Mouse (Mus musculus): ENCODE data around the gene Lysmd1. TPM values are rescaled to one million over a fixed set of nuclear protein-coding genes. Genes with fewer than 3 reads are reported as not detected.

The Lysmd1 gene
- polyA plus RNA-seq, 1 experiment, result not detected

- Histone ChIP-seq H3K4me1 (ENCODE audit: control insufficient read depth, insufficient read depth, low read length) (no peaks in the 10 kb centered on the region), H3K27ac (ENCODE audit: insufficient read depth, low read depth, low read length) (no peak within 1 kb of the TSS), H3K4me3 (ENCODE audit: insufficient read depth, low read depth, low read length) (no peak within 1 kb of the TSS)
- WGBS, result 86% methylated on average over 10 of the region's 10 CpGs
- no peak for TF ChIP-seq CTCF (IDR thresholded peaks at IDR 0.05; ENCODE audit: insufficient read depth, low read depth, low read length)
These were observed 8.2 kb downstream of the Lysmd1 start, which contains the start of gene Tnfaip8l2 for GRCm38 (mm10) chr3:95141952-95142616. TSS of gene Tnfaip8l2 (minus strand) at chr3:95142360.

GRCm38 (mm10) chr3:95142617-95143011, 8.7 kb downstream of the Lysmd1 start:
- TF ChIP-seq CTCF (IDR thresholded peaks at IDR 0.05; ENCODE audit: insufficient read depth, low read depth, low read length) (peak; percentile 83), POLR2A (IDR thresholded peaks at IDR 0.05; ENCODE audit: insufficient read depth, low read depth, low read length) (no peak)
- WGBS, result 8% methylated on average over 5 of the region's 5 CpGs
- no peaks in the 10 kb centered on the region for H3K4me1 ChIP-seq (ENCODE audit: control insufficient read depth, insufficient read depth, low read length)
- H3K27ac ChIP-seq (ENCODE audit: insufficient read depth, low read depth, low read length), result no peak overlapping the region
- H3K4me3 ChIP-seq (ENCODE audit: insufficient read depth, low read depth, low read length), result no peak overlapping the region

- H3K4me3 ChIP-seq (ENCODE audit: insufficient read depth, low read depth, low read length), result no peak overlapping the region
- WGBS, result 77% methylated on average over 3 of the region's 3 CpGs
- TF ChIP-seq CTCF (IDR thresholded peaks at IDR 0.05; ENCODE audit: insufficient read depth, low read depth, low read length), result no peak
- TF ChIP-seq POLR2A (IDR thresholded peaks at IDR 0.05; ENCODE audit: insufficient read depth, low read depth, low read length), result no peak
- H3K27ac ChIP-seq (ENCODE audit: insufficient read depth, low read depth, low read length), result no peak overlapping the region
- no peaks in the 10 kb centered on the region for H3K4me1 ChIP-seq (ENCODE audit: control insufficient read depth, insufficient read depth, low read length)
These were observed 14.0 kb downstream of the Lysmd1 start for GRCm38 (mm10) chr3:95147924-95148323.

- WGBS, result 40% methylated on average over 4 of the region's 4 CpGs
- TF ChIP-seq CTCF (IDR thresholded peaks at IDR 0.05; ENCODE audit: insufficient read depth, low read depth, low read length), result no peak
- no peak for TF ChIP-seq POLR2A (IDR thresholded peaks at IDR 0.05; ENCODE audit: insufficient read depth, low read depth, low read length)
- Histone ChIP-seq H3K4me1 (ENCODE audit: control insufficient read depth, insufficient read depth, low read length) (no peaks in the 10 kb centered on the region), H3K27ac (ENCODE audit: insufficient read depth, low read depth, low read length) (no peak overlapping the region), H3K4me3 (ENCODE audit: insufficient read depth, low read depth, low read length) (no peak overlapping the region)
These were observed 20.0 kb downstream of the Lysmd1 start for GRCm38 (mm10) chr3:95153874-95154273.

DNA sequence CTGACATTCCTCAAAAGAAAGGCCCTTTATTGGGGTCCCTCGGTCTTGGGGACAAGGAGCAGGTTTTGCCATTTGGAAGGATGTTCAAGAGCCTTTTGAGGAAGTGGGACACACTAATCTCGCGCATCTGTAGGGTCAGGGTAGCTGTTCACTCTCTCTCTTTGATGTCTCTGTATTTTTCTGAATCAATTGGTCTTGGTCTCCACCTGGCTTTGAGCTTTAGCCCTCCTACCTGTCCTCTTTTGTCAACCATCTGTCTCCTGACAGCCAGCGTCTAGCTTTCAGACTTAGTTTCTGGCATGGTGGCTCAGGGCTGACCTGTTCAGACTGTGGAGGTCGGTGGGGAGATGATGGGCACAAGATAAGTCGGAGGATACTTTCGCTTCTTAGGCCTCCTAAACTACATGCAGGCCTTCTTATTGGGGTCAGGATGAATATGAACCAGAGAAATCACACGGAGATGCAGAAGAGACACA, 25.7 kb downstream of the Lysmd1 start:
- peak overlapping the region; percentile 84 for H3K4me3 ChIP-seq (ENCODE audit: insufficient read depth, low read depth, low read length)
- 35% methylated on average over 8 of the region's 8 CpGs for WGBS
- TF ChIP-seq CTCF (IDR thresholded peaks at IDR 0.05; ENCODE audit: insufficient read depth, low read depth, low read length) (no peak), POLR2A (IDR thresholded peaks at IDR 0.05; ENCODE audit: insufficient read depth, low read depth, low read length) (no peak)
- H3K27ac ChIP-seq (ENCODE audit: insufficient read depth, low read depth, low read length), result no peak overlapping the region
- H3K4me1 ChIP-seq (ENCODE audit: control insufficient read depth, insufficient read depth, low read length), result peaks cover 29% of the 10 kb centered on the region

- TF ChIP-seq CTCF (IDR thresholded peaks at IDR 0.05; ENCODE audit: insufficient read depth, low read depth, low read length) (no peak), POLR2A (IDR thresholded peaks at IDR 0.05; ENCODE audit: insufficient read depth, low read depth, low read length) (peak; percentile 44)
- Histone ChIP-seq H3K27ac (ENCODE audit: insufficient read depth, low read depth, low read length) (0 out of 2 replicates have a peak within 1 kb of the TSS, but pooled peaks have one; percentile 17), H3K4me1 (ENCODE audit: control insufficient read depth, insufficient read depth, low read length) (peaks cover 29% of the 10 kb centered on the region), H3K4me3 (ENCODE audit: insufficient read depth, low read depth, low read length) (peak within 1 kb of the TSS; percentile 84)
- WGBS, result under 1% methylated on average over 66 of the region's 66 CpGs
These were observed 26.4 kb downstream of the Lysmd1 start, which contains the start of gene Sema6c for GRCm38 (mm10) chr3:95159987-95160963. TSS of gene Sema6c (plus strand) at chr3:95160457.

- H3K4me1 ChIP-seq (ENCODE audit: control insufficient read depth, insufficient read depth, low read length), result peaks cover 29% of the 10 kb centered on the region
- WGBS, result under 1% methylated on average over 30 of the region's 30 CpGs
- peak overlapping the region; percentile 84 for H3K4me3 ChIP-seq (ENCODE audit: insufficient read depth, low read depth, low read length)
- 0 out of 2 replicates have a peak overlapping the region, but pooled peaks have one; percentile 17 for H3K27ac ChIP-seq (ENCODE audit: insufficient read depth, low read depth, low read length)
- no peak for TF ChIP-seq CTCF (IDR thresholded peaks at IDR 0.05; ENCODE audit: insufficient read depth, low read depth, low read length)
These were observed 27.2 kb downstream of the Lysmd1 start for GRCm38 (mm10) chr3:95161041-95161551.

GRCm38 (mm10) chr3:95161618-95162344, 27.9 kb downstream of the Lysmd1 start:
- H3K27ac ChIP-seq (ENCODE audit: insufficient read depth, low read depth, low read length), result peak overlapping the region; percentile 15; the same call in 1 of the 2 replicates
- TF ChIP-seq CTCF (IDR thresholded peaks at IDR 0.05; ENCODE audit: insufficient read depth, low read depth, low read length), result no peak
- no peak for TF ChIP-seq POLR2A (IDR thresholded peaks at IDR 0.05; ENCODE audit: insufficient read depth, low read depth, low read length)
- 12% methylated on average over 9 of the region's 9 CpGs for WGBS
- H3K4me1 ChIP-seq (ENCODE audit: control insufficient read depth, insufficient read depth, low read length), result peaks cover 29% of the 10 kb centered on the region
- H3K4me3 ChIP-seq (ENCODE audit: insufficient read depth, low read depth, low read length), result peak overlapping the region; percentile 84
